Mouse (Mus musculus): Measurements from ENCODE around the gene Orai1. TPM values are rescaled to one million over a fixed set of nuclear protein-coding genes. Genes with fewer than 3 reads are reported as not detected.

Gene Orai1
- polyA plus RNA-seq, 1 experiment from 2014 or later = 16.8 TPM

- no peaks in the 10 kb centered on the region for H3K9me3 ChIP-seq (ENCODE audit: low read depth, low read length)
- H3K4me1 ChIP-seq (ENCODE audit: insufficient read depth) = peaks cover 5% of the 10 kb centered on the region
- DNase-seq (no peak), ATAC-seq (ENCODE audit: insufficient read depth) (no peak)
- H3K4me2 ChIP-seq = peak overlapping the region; percentile 52
- 0 out of 2 replicates have a peak overlapping the region, but pooled peaks have one; percentile 25 for H3K9ac ChIP-seq
- H3K4me3 ChIP-seq (ENCODE audit: low read depth, low read length) = no peak overlapping the region
- H3K36me3 ChIP-seq (ENCODE audit: insufficient read depth) = no peaks in the 10 kb centered on the region
- TF ChIP-seq CTCF (IDR thresholded peaks at IDR 0.05; ENCODE audit: low read depth) = no peak
- H3K27me3 ChIP-seq (ENCODE audit: insufficient read depth, low read length) = no peaks in the 10 kb centered on the region
- H3K27ac ChIP-seq (ENCODE audit: low read depth) = 0 out of 2 replicates have a peak overlapping the region, but pooled peaks have one; percentile 73
- WGBS = 0% methylated on average over 1 of the region's 1 CpGs
These were observed 20.0 kb upstream of the Orai1 start for GRCm38 (mm10) chr5:122994910-122995309.

GRCm38 (mm10) chr5:122997205-122998204 is 17.4 kb upstream of the Orai1 start:
- no peaks in the 10 kb centered on the region for H3K36me3 ChIP-seq (ENCODE audit: insufficient read depth)
- H3K27ac ChIP-seq (ENCODE audit: low read depth) = no peak overlapping the region
- H3K27me3 ChIP-seq (ENCODE audit: insufficient read depth, low read length) = no peaks in the 10 kb centered on the region
- H3K4me3 ChIP-seq (ENCODE audit: low read depth, low read length) = no peak overlapping the region
- no peak for DNase-seq
- no peak for ATAC-seq (ENCODE audit: insufficient read depth)
- H3K9me3 ChIP-seq (ENCODE audit: low read depth, low read length) = no peaks in the 10 kb centered on the region
- no peak overlapping the region for H3K4me2 ChIP-seq
- WGBS = 82% methylated on average over 18 of the region's 18 CpGs
- H3K9ac ChIP-seq = no peak overlapping the region
- TF ChIP-seq CTCF (IDR thresholded peaks at IDR 0.05; ENCODE audit: low read depth) = no peak
- peaks cover 2% of the 10 kb centered on the region; the same call in 1 of the 2 replicates for H3K4me1 ChIP-seq (ENCODE audit: insufficient read depth)

GRCm38 (mm10) chr5:123000901-123001300 is 14.0 kb upstream of the Orai1 start:
- H3K9me3 ChIP-seq (ENCODE audit: low read depth, low read length) = no peaks in the 10 kb centered on the region
- H3K4me2 ChIP-seq = no peak overlapping the region
- H3K4me1 ChIP-seq (ENCODE audit: insufficient read depth) = no peaks in the 10 kb centered on the region
- no peaks in the 10 kb centered on the region for H3K36me3 ChIP-seq (ENCODE audit: insufficient read depth)
- DNase-seq (no peak), ATAC-seq (ENCODE audit: insufficient read depth) (no peak)
- 50% methylated on average over 1 of the region's 1 CpGs for WGBS
- no peak for TF ChIP-seq CTCF (IDR thresholded peaks at IDR 0.05; ENCODE audit: low read depth)
- no peak overlapping the region for H3K27ac ChIP-seq (ENCODE audit: low read depth)
- H3K27me3 ChIP-seq (ENCODE audit: insufficient read depth, low read length) = no peaks in the 10 kb centered on the region
- no peak overlapping the region for H3K4me3 ChIP-seq (ENCODE audit: low read depth, low read length)
- no peak overlapping the region for H3K9ac ChIP-seq

- Histone ChIP-seq H3K4me2 (no peak overlapping the region), H3K36me3 (ENCODE audit: insufficient read depth) (no peaks in the 10 kb centered on the region), H3K27me3 (ENCODE audit: insufficient read depth, low read length) (no peaks in the 10 kb centered on the region), H3K27ac (ENCODE audit: low read depth) (no peak overlapping the region), H3K4me3 (ENCODE audit: low read depth, low read length) (no peak overlapping the region), H3K9me3 (ENCODE audit: low read depth, low read length) (no peaks in the 10 kb centered on the region), H3K9ac (no peak overlapping the region), H3K4me1 (ENCODE audit: insufficient read depth) (no peaks in the 10 kb centered on the region; the same call in 1 of the 2 replicates)
- no peak for DNase-seq
- no peak for TF ChIP-seq CTCF (IDR thresholded peaks at IDR 0.05; ENCODE audit: low read depth)
- 52% methylated on average over 19 of the region's 19 CpGs for WGBS
- ATAC-seq (ENCODE audit: insufficient read depth) = no peak
These were observed 8.9 kb upstream of the Orai1 start for GRCm38 (mm10) chr5:123005716-123006592.

- no peak overlapping the region for H3K9ac ChIP-seq
- TF ChIP-seq CTCF (IDR thresholded peaks at IDR 0.05; ENCODE audit: low read depth) = no peak
- no peaks in the 10 kb centered on the region; the same call in 1 of the 2 replicates for H3K4me1 ChIP-seq (ENCODE audit: insufficient read depth)
- H3K36me3 ChIP-seq (ENCODE audit: insufficient read depth) = no peaks in the 10 kb centered on the region
- no peak overlapping the region for H3K4me3 ChIP-seq (ENCODE audit: low read depth, low read length)
- H3K9me3 ChIP-seq (ENCODE audit: low read depth, low read length) = no peaks in the 10 kb centered on the region
- no peaks in the 10 kb centered on the region for H3K27me3 ChIP-seq (ENCODE audit: insufficient read depth, low read length)
- ATAC-seq (ENCODE audit: insufficient read depth) (no peak), DNase-seq (peak; percentile 62)
- no peak overlapping the region for H3K27ac ChIP-seq (ENCODE audit: low read depth)
- no peak overlapping the region for H3K4me2 ChIP-seq
- WGBS = 43% methylated on average over 7 of the region's 7 CpGs
These were observed 5.9 kb upstream of the Orai1 start for GRCm38 (mm10) chr5:123008877-123009493.

- Histone ChIP-seq H3K4me2 (no peak overlapping the region), H3K27ac (ENCODE audit: low read depth) (no peak overlapping the region), H3K9me3 (ENCODE audit: low read depth, low read length) (no peaks in the 10 kb centered on the region), H3K4me3 (ENCODE audit: low read depth, low read length) (no peak overlapping the region), H3K9ac (no peak overlapping the region), H3K27me3 (ENCODE audit: insufficient read depth, low read length) (no peaks in the 10 kb centered on the region), H3K36me3 (ENCODE audit: insufficient read depth) (no peaks in the 10 kb centered on the region), H3K4me1 (ENCODE audit: insufficient read depth) (peaks cover 3% of the 10 kb centered on the region)
- WGBS = 48% methylated on average over 11 of the region's 11 CpGs
- DNase-seq (no peak), ATAC-seq (ENCODE audit: insufficient read depth) (no peak)
- TF ChIP-seq CTCF (IDR thresholded peaks at IDR 0.05; ENCODE audit: low read depth) = no peak
These were observed 5.0 kb upstream of the Orai1 start for GRCm38 (mm10) chr5:123009873-123010272.

Measured in lung, embryonic 14.5 days (tissue).